Mouse (Mus musculus) forelimb bud, embryonic 11.5 days (tissue): Measurements from ENCODE around the gene Ruvbl2.
"Not testable (repeated sequence)": the region's sequence is repeated elsewhere in the genome, so short reads cannot be mapped to it uniquely, and the experiment has no call there.

Experiments used
- DNase-seq: peaks from one replicate; pipeline ENCODE4 v3.0.0-alpha.2; 2012; ENCODE audit warnings: low read depth, low spot score

Gene Ruvbl2

GRCm38 (mm10) chr7:45396787-45397186 is 41.1 kb downstream of the Ruvbl2 start:
- no peak for DNase-seq

GRCm38 (mm10) chr7:45396337-45396775 is 41.5 kb downstream of the Ruvbl2 start:
- DNase-seq: not testable (repeated sequence)

- DNase-seq: peak; percentile 100
Measured at GRCm38 (mm10) chr7:45395578-45396336, 42.1 kb downstream of the Ruvbl2 start, which contains the start of gene Snrnp70. Gene Snrnp70, minus strand, starts transcription at chr7:45395742.

GRCm38 (mm10) chr7:45395129-45395541 is 42.8 kb downstream of the Ruvbl2 start:
- DNase-seq: peak; percentile 85

- DNase-seq: no peak
Measured at GRCm38 (mm10) chr7:45386077-45386476, 51.8 kb downstream of the Ruvbl2 start.

GRCm38 (mm10) chr7:45376057-45376456 is 61.8 kb downstream of the Ruvbl2 start:
- no peak for DNase-seq

GRCm38 (mm10) chr7:45374620-45375019 is 63.3 kb downstream of the Ruvbl2 start:
- no peak for DNase-seq

- DNase-seq: no peak
Measured at GRCm38 (mm10) chr7:45372371-45372770, 65.5 kb downstream of the Ruvbl2 start.
